Comparison of ENCODE assay signal across 15 mouse cellular contexts in the genomic region with DNA sequence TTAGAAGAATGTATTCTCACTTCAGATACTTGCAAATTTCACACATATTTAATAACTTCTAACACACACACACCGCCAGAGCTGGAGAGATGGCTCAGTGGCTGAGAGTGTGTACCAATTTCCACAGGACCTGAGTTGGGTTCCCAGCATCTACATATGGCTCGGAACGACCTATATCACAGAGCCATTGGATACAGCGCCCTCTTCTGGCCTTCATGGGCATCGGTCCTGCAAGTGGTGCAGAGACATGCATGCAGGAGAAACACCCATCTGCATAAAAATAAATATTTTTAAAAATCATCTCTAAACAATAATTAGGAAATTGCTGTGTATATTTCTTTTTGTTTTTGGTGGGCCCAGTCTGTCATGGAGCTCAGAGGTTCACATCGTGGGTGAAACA. TPM values are rescaled to one million over a fixed set of nuclear protein-coding genes. Genes with fewer than 3 reads are reported as not detected.
DNase-seq lines count a peak whose midpoint lies in the region; ATAC-seq and TF ChIP-seq lines count a peak whose summit lies in the region.
"Had no signal": no experiment of that assay in that cellular context is flagged by ENCODE, and none has a peak within 500 bp of the region (broad histone marks: within the 10 kb centered on the region; RNA-seq: fewer than 3 reads in every experiment).

No protein-coding gene starts in this region.

- no peaks in the 10 kb centered on the region for H3K36me3 ChIP-seq in hindbrain, postnatal 0 days (ENCODE audit: insufficient read depth, low read length)
- no peaks in the 10 kb centered on the region for H3K36me3 ChIP-seq in hindbrain, embryonic 11.5 days (ENCODE audit: control insufficient read depth, insufficient read depth, low read length)
- H3K36me3 ChIP-seq in midbrain, postnatal 0 days (ENCODE audit: insufficient read depth, low read length), result no peaks in the 10 kb centered on the region
- H3K36me3 ChIP-seq in midbrain, embryonic 13.5 days, result no peaks in the 10 kb centered on the region; the same call in 1 of the 2 replicates
- H3K36me3 ChIP-seq in MEL (ENCODE audit: control insufficient read depth in 1 of 2, insufficient read depth in 2 of 2, low read length in 2 of 2), result no peaks in the 10 kb centered on the region
- no peaks in the 10 kb centered on the region for H3K36me3 ChIP-seq in splenic B cell, adult 2 months (ENCODE audit: control insufficient read depth, insufficient read depth, low read length, poor library complexity, severe bottlenecking)
- H3K36me3 ChIP-seq: hindbrain, embryonic 15.5 days; midbrain, embryonic 15.5 days; neural tube, embryonic 13.5 days had no signal

- ATAC-seq in hindbrain, postnatal 0 days, result no peak
- ATAC-seq in hindbrain, embryonic 11.5 days (ENCODE audit: low FRiP score), result no peak
- ATAC-seq in midbrain, postnatal 0 days (ENCODE audit: low FRiP score), result no peak
- ATAC-seq in midbrain, embryonic 13.5 days, result no peak
- ATAC-seq in megakaryocyte, adult 5-6 weeks (ENCODE audit: poor library complexity, severe bottlenecking), result no peak
- ATAC-seq: forebrain, embryonic 16.5 days; midbrain, embryonic 15.5 days had no signal

- WGBS in hindbrain, postnatal 0 days, result 92% methylated on average over 6 of the region's 6 CpGs
- 86% methylated on average over 6 of the region's 6 CpGs for WGBS in hindbrain, embryonic 11.5 days
- WGBS in midbrain, postnatal 0 days, result 92% methylated on average over 6 of the region's 6 CpGs
- 93% methylated on average over 6 of the region's 6 CpGs for WGBS in midbrain, embryonic 13.5 days

- no peak for TF ChIP-seq RAD21 in MEL (IDR thresholded peaks at IDR 0.05; ENCODE audit: low read depth, low read length)

- no peaks in the 10 kb centered on the region for H3K27me3 ChIP-seq in hindbrain, postnatal 0 days (ENCODE audit: insufficient read depth, low read length)
- H3K27me3 ChIP-seq in hindbrain, embryonic 11.5 days (ENCODE audit: control insufficient read depth, insufficient read depth, low read length), result no peaks in the 10 kb centered on the region
- no peaks in the 10 kb centered on the region for H3K27me3 ChIP-seq in midbrain, postnatal 0 days (ENCODE audit: insufficient read depth, low read length)
- H3K27me3 ChIP-seq in midbrain, embryonic 13.5 days, result no peaks in the 10 kb centered on the region
- no peaks in the 10 kb centered on the region for H3K27me3 ChIP-seq in MEL (ENCODE audit: control insufficient read depth in 1 of 2, insufficient read depth in 2 of 2, low read length in 2 of 2)
- no peaks in the 10 kb centered on the region for H3K27me3 ChIP-seq in splenic B cell, adult 2 months (ENCODE audit: control insufficient read depth, insufficient read depth, low read length, poor library complexity, severe bottlenecking)
- H3K27me3 ChIP-seq: hindbrain, embryonic 15.5 days; midbrain, embryonic 15.5 days; neural tube, embryonic 13.5 days had no signal

- no peak overlapping the region for H3K9ac ChIP-seq in hindbrain, postnatal 0 days (replicated peaks; ENCODE audit: low read length)
- no peak overlapping the region for H3K9ac ChIP-seq in hindbrain, embryonic 11.5 days (ENCODE audit: low read depth, low read length)
- H3K9ac ChIP-seq in midbrain, postnatal 0 days (replicated peaks; ENCODE audit: low read length, poor library complexity, severe bottlenecking), result no peak overlapping the region
- H3K9ac ChIP-seq in midbrain, embryonic 13.5 days (replicated peaks), result no peak overlapping the region
- no peak overlapping the region for H3K9ac ChIP-seq in MEL (ENCODE audit: control insufficient read depth, low read depth, low read length, poor library complexity, severe bottlenecking)
- H3K9ac ChIP-seq: hindbrain, embryonic 15.5 days; midbrain, embryonic 15.5 days; neural tube, embryonic 13.5 days had no signal

- H3K9me3 ChIP-seq in hindbrain, postnatal 0 days (ENCODE audit: low read length), result no peaks in the 10 kb centered on the region
- no peaks in the 10 kb centered on the region for H3K9me3 ChIP-seq in hindbrain, embryonic 11.5 days (ENCODE audit: control insufficient read depth, low read length)
- H3K9me3 ChIP-seq in midbrain, postnatal 0 days (ENCODE audit: low read length), result no peaks in the 10 kb centered on the region
- no peaks in the 10 kb centered on the region for H3K9me3 ChIP-seq in midbrain, embryonic 13.5 days
- H3K9me3 ChIP-seq in MEL (replicated peaks; ENCODE audit: insufficient read depth, low read length), result no peaks in the 10 kb centered on the region
- H3K9me3 ChIP-seq: hindbrain, embryonic 15.5 days; midbrain, embryonic 15.5 days; neural tube, embryonic 13.5 days had no signal

- H3K27ac ChIP-seq in hindbrain, postnatal 0 days, result no peak overlapping the region
- H3K27ac ChIP-seq in hindbrain, embryonic 11.5 days (ENCODE audit: low read depth, low read length), result no peak overlapping the region
- no peak overlapping the region for H3K27ac ChIP-seq in midbrain, postnatal 0 days (ENCODE audit: low read depth, low read length)
- H3K27ac ChIP-seq in midbrain, embryonic 13.5 days, result no peak overlapping the region
- H3K27ac ChIP-seq in MEL (ENCODE audit: control insufficient read depth, low read depth, low read length), result no peak overlapping the region
- H3K27ac ChIP-seq: hindbrain, embryonic 15.5 days; macrophage; midbrain, embryonic 15.5 days; neural tube, embryonic 13.5 days had no signal

- DNase-seq in hindbrain, postnatal 0 days (ENCODE audit: low spot score), result no peak
- DNase-seq in hindbrain, embryonic 11.5 days (ENCODE audit: low spot score), result no peak
- DNase-seq in midbrain, postnatal 0 days (ENCODE audit: low spot score), result no peak
- DNase-seq in MEL (ENCODE audit: low read depth, low spot score), result peak; percentile 26
- DNase-seq in splenic B cell, adult 2 months (ENCODE audit: low read depth, low spot score), result peak; percentile 12
- no peak for DNase-seq in adrenal gland, postnatal 10 days
- DNase-seq: cerebellum, adult 8-10 months; gastrocnemius, postnatal 25 days had no signal

- 0 out of 2 replicates have a peak, but pooled peaks have one; percentile 20 for TF ChIP-seq CTCF in hindbrain, postnatal 0 days (IDR thresholded peaks at IDR 0.05; ENCODE audit: low read depth)
- TF ChIP-seq CTCF in midbrain, postnatal 0 days (IDR thresholded peaks at IDR 0.05), result peak; percentile 32
- TF ChIP-seq CTCF in MEL (IDR thresholded peaks at IDR 0.05 in 2 of 3, conservative IDR thresholded peaks at IDR 0.05 in 1 of 3; ENCODE audit: control insufficient read depth in 1 of 3, insufficient read depth in 1 of 3, low read depth in 2 of 3, low read length in 3 of 3, poor library complexity in 1 of 3, severe bottlenecking in 1 of 3), result peak; percentile 36 to 54 (median 37)

- TF ChIP-seq POLR2A in MEL (IDR thresholded peaks at IDR 0.05; ENCODE audit: control insufficient read depth in 1 of 2, insufficient read depth in 1 of 2, low read depth in 1 of 2, low read length in 2 of 2, poor library complexity in 1 of 2), result no peak

- no peak overlapping the region for H3K4me2 ChIP-seq in hindbrain, postnatal 0 days (ENCODE audit: low read depth, low read length)
- no peak overlapping the region for H3K4me2 ChIP-seq in hindbrain, embryonic 11.5 days (replicated peaks; ENCODE audit: low read depth, low read length)
- H3K4me2 ChIP-seq in midbrain, postnatal 0 days (ENCODE audit: low read depth, low read length, poor library complexity, severe bottlenecking), result no peak overlapping the region
- no peak overlapping the region for H3K4me2 ChIP-seq in midbrain, embryonic 13.5 days (replicated peaks)
- H3K4me2 ChIP-seq: hindbrain, embryonic 15.5 days; midbrain, embryonic 15.5 days; neural tube, embryonic 13.5 days had no signal

- H3K79me2 ChIP-seq in MEL (ENCODE audit: control insufficient read depth, insufficient read depth, low read length, poor library complexity), result no peaks in the 10 kb centered on the region

- H3K4me3 ChIP-seq in hindbrain, postnatal 0 days (ENCODE audit: low read length), result no peak overlapping the region
- H3K4me3 ChIP-seq in hindbrain, embryonic 11.5 days (ENCODE audit: low read depth, low read length), result no peak overlapping the region
- no peak overlapping the region for H3K4me3 ChIP-seq in midbrain, postnatal 0 days (ENCODE audit: low read depth, low read length)
- no peak overlapping the region for H3K4me3 ChIP-seq in midbrain, embryonic 13.5 days (replicated peaks)
- no peak overlapping the region for H3K4me3 ChIP-seq in MEL (ENCODE audit: control insufficient read depth in 1 of 2, insufficient read depth in 1 of 2, low read depth in 2 of 2, low read length in 2 of 2)
- H3K4me3 ChIP-seq: hindbrain, embryonic 15.5 days; midbrain, embryonic 15.5 days; neural tube, embryonic 13.5 days had no signal

- no peak for TF ChIP-seq EP300 in MEL (IDR thresholded peaks at IDR 0.05; ENCODE audit: low read depth in 1 of 2, low read length in 2 of 2)

- no peaks in the 10 kb centered on the region; the same call in 1 of the 2 replicates for H3K4me1 ChIP-seq in hindbrain, postnatal 0 days (ENCODE audit: insufficient read depth, low read length)
- no peaks in the 10 kb centered on the region for H3K4me1 ChIP-seq in hindbrain, embryonic 11.5 days (replicated peaks; ENCODE audit: control insufficient read depth, insufficient read depth, low read length)
- 0 out of 2 replicates have a peak, but pooled peaks cover 2% of the 10 kb centered on the region for H3K4me1 ChIP-seq in midbrain, postnatal 0 days (ENCODE audit: insufficient read depth, low read length)
- 0 out of 2 replicates have a peak, but pooled peaks cover 3% of the 10 kb centered on the region for H3K4me1 ChIP-seq in midbrain, embryonic 13.5 days (replicated peaks)
- H3K4me1 ChIP-seq in MEL (ENCODE audit: control insufficient read depth in 1 of 2, insufficient read depth in 2 of 2, low read length in 2 of 2), result no peaks in the 10 kb centered on the region
- H3K4me1 ChIP-seq: midbrain, embryonic 15.5 days; neural tube, embryonic 13.5 days had no signal

TF ChIP-seq in MEL, 35 proteins besides CTCF, POLR2A, EP300 and RAD21:
- no peak for TF ChIP-seq MYB (IDR thresholded peaks at IDR 0.05; ENCODE audit: low read depth, low read length)

RNA-seq across cellular contexts. Expression of a gene that starts 22.1 kb away (rescaled TPM):
- total RNA-seq in hindbrain, postnatal 0 days (2014; rRNA removed), result 3.3 and 6.4 TPM in 2 replicates
- polyA plus RNA-seq in hindbrain, postnatal 0 days (2015; fragmentation: Nextera tagmentation; extraction: Ambion mirVana), result 5.4 and 5.6 TPM in 2 replicates
- 17.7 and 17.8 TPM in 2 replicates for polyA plus RNA-seq in hindbrain, embryonic 11.5 days (2014; fragmentation: Nextera tagmentation; extraction: Ambion mirVana)
- total RNA-seq in midbrain, postnatal 0 days (2014; rRNA removed), result 2.4 and 3.0 TPM in 2 replicates
- polyA plus RNA-seq in midbrain, postnatal 0 days (2015; fragmentation: Nextera tagmentation; extraction: Ambion mirVana), result 2.8 TPM in 2 replicates
- 8.9 and 12.3 TPM in 2 replicates for polyA plus RNA-seq in midbrain, embryonic 13.5 days (2015; fragmentation: Nextera tagmentation; extraction: Ambion mirVana)
- total RNA-seq in MEL (2012; rRNA removed), result 1.1 and 1.3 TPM in 2 replicates
- 1 to 10 TPM in 1 of 2 experiments, not detected in 1; 1.3 TPM for polyA plus RNA-seq in MEL (2012; ENCODE audit: insufficient read depth in 1 of 2, insufficient read length in 2 of 2, low read depth in 1 of 2, low replicate concordance in 2 of 2, missing spikeins in 1 of 2)
- total RNA-seq in adrenal gland, postnatal 10 days (2021), result 1 to 10 TPM; 1.3 to 1.8 TPM
- 4.1 and 5.3 TPM in 2 replicates for total RNA-seq in megakaryocyte, adult 5-6 weeks (2015)
- total RNA-seq in megakaryocyte, adult 5-6 weeks (2017), result 7.6 and 8.6 TPM in 2 replicates

Comparison
In these comparisons a context has a peak if more than half of its experiments do, and no peak if none do; other contexts are left out.
1. DNase-seq: peak in MEL (single experiment) and splenic B cell, adult 2 months (single experiment); none in hindbrain, postnatal 0 days (single experiment), hindbrain, embryonic 11.5 days (single experiment), midbrain, postnatal 0 days (single experiment) and adrenal gland, postnatal 10 days (single experiment).
2. Peak in every context shown above with its lines, with median percentiles within 50 percentile points of each other: CTCF ChIP-seq.